Mouse (Mus musculus) left cerebral cortex, postnatal 14 days (tissue): Measurements from ENCODE around the gene Whamm. TPM values are rescaled to one million over a fixed set of nuclear protein-coding genes. Genes with fewer than 3 reads are reported as not detected.

Experiments used
- DNase-seq, 2 experiments: peaks; one replicate each; pipeline ENCODE4 v3.0.0; 2021 to 2022; ENCODE audit warnings: low spot score in 2 of 2, mixed read lengths in 1 of 2
- intact Hi-C: fragments of 180-260 bp; cut with DNase I; formaldehyde crosslinking; loops from one replicate; pipeline ENCODE4 v1.15.1; 2025
- total RNA-seq, 2 experiments: library from RNA; stranded (reverse); gene quantifications; 2 replicates each; pipeline ENCODE4 v1.2.3; 2021

The Whamm gene
- total RNA-seq, 2 experiments from 2014 or later: 15.4 to 15.5 TPM

- no peak for DNase-seq
These were observed 12.4 kb downstream of the Whamm start for GRCm38 (mm10) chr7:81583512-81583911.

GRCm38 (mm10) chr7:81585326-81585725 lies 14.3 kb downstream of the Whamm start:
- intact Hi-C loops: no loop called here
- DNase-seq: no peak

More at GRCm38 (mm10) chr7:81583512-81583911, 12.4 kb downstream of the Whamm start:
- intact Hi-C loops: no loop called here

GRCm38 (mm10) chr7:81587238-81587637 lies 16.2 kb downstream of the Whamm start:
- intact Hi-C loops: no loop called here
- DNase-seq: no peak

GRCm38 (mm10) chr7:81592686-81593085 lies 21.6 kb downstream of the Whamm start:
- intact Hi-C loops: no loop called here
- no peak for DNase-seq

- intact Hi-C loops: no loop called here
- DNase-seq: no peak
These were observed 22.3 kb downstream of the Whamm start for GRCm38 (mm10) chr7:81593387-81593786.

GRCm38 (mm10) chr7:81595056-81595455 lies 24.0 kb downstream of the Whamm start:
- DNase-seq: no peak
- intact Hi-C loops: no loop called here

- DNase-seq: no peak
These were observed 25.0 kb downstream of the Whamm start for GRCm38 (mm10) chr7:81596086-81596485.

GRCm38 (mm10) chr7:81597660-81598059 lies 26.6 kb downstream of the Whamm start:
- intact Hi-C loops: no loop called here
- no peak for DNase-seq

More at GRCm38 (mm10) chr7:81596086-81596485, 25.0 kb downstream of the Whamm start:
- intact Hi-C loops: no loop called here

- intact Hi-C loops: no loop called here
- DNase-seq: peak; percentile 38 to 60
These were observed 28.6 kb downstream of the Whamm start for GRCm38 (mm10) chr7:81599379-81600280.

- intact Hi-C loops: loop anchor here (5.0 kb wide), 1 partner anchor 172 kb away; no protein-coding TSS in a partner anchor
- no peak for DNase-seq
These were observed 33.9 kb downstream of the Whamm start for GRCm38 (mm10) chr7:81604991-81605390.

- intact Hi-C loops: loop anchor here (5.0 kb wide), 1 partner anchor 172 kb away; no protein-coding TSS in a partner anchor
- DNase-seq: no peak
These were observed 34.4 kb downstream of the Whamm start for GRCm38 (mm10) chr7:81605489-81605888.

- DNase-seq: no peak
- intact Hi-C loops: loop anchor here (5.0 kb wide), 1 partner anchor 171 kb away; no protein-coding TSS in a partner anchor
These were observed 35.4 kb downstream of the Whamm start for GRCm38 (mm10) chr7:81606452-81606851.

- DNase-seq: no peak
- intact Hi-C loops: no loop called here
These were observed 39.1 kb downstream of the Whamm start for GRCm38 (mm10) chr7:81610125-81610524.

GRCm38 (mm10) chr7:81612856-81613635 lies 42.0 kb downstream of the Whamm start:
- DNase-seq: no peak
- intact Hi-C loops: no loop called here

GRCm38 (mm10) chr7:81615031-81615430 lies 44.0 kb downstream of the Whamm start:
- intact Hi-C loops: no loop called here
- DNase-seq: no peak

- no peak for DNase-seq
- intact Hi-C loops: no loop called here
These were observed 51.7 kb downstream of the Whamm start for GRCm38 (mm10) chr7:81622793-81623192.

GRCm38 (mm10) chr7:81623767-81624166 lies 52.7 kb downstream of the Whamm start:
- intact Hi-C loops: no loop called here
- no peak for DNase-seq

GRCm38 (mm10) chr7:81626460-81626859 lies 55.4 kb downstream of the Whamm start:
- intact Hi-C loops: no loop called here
- no peak for DNase-seq

GRCm38 (mm10) chr7:81631261-81631660 lies 60.2 kb downstream of the Whamm start:
- intact Hi-C loops: loop anchor here (5.0 kb wide), 1 partner anchor 76 kb away; the partner anchor contains the start of gene Homer2

GRCm38 (mm10) chr7:81632586-81632985 lies 61.5 kb downstream of the Whamm start:
- no peak for DNase-seq
- intact Hi-C loops: loop anchor here (5.0 kb wide), 1 partner anchor 75 kb away; the partner anchor contains the start of gene Homer2

More at GRCm38 (mm10) chr7:81631261-81631660, 60.2 kb downstream of the Whamm start:
- DNase-seq: peak in 1 of 2 experiments; percentile 53
